Mouse (Mus musculus) MEL (cell line): Measurements from ENCODE around the gene Zdhhc4. TPM values are rescaled to one million over a fixed set of nuclear protein-coding genes. Genes with fewer than 3 reads are reported as not detected.

ENCODE experiments used
- DNase-seq: peaks from one replicate; pipeline ENCODE4 v3.0.0; 2011; ENCODE audit warnings: low read depth, low spot score
- H3K27ac ChIP-seq: 2 replicates; pipeline ENCODE4 v1.5.1; 2012; ENCODE audit warnings: low read depth, mild to moderate bottlenecking, control low read depth, low read length, moderate library complexity; ENCODE audit not compliant: control insufficient read depth
- H3K27me3 ChIP-seq, 2 experiments: fragments of 150-350 bp in 1 of 2; sonication (generic) in 1 of 2; 2 replicates each; pipeline ENCODE4 v1.6.1; 2012; ENCODE audit warnings: low read length in 2 of 2, mild to moderate bottlenecking in 2 of 2, improper control_type of control experiment in 1 of 2, moderate library complexity in 1 of 2; ENCODE audit not compliant: insufficient read depth in 2 of 2, control insufficient read depth in 1 of 2
- H3K36me3 ChIP-seq, 2 experiments: 2 replicates each; pipeline ENCODE4 v1.6.1; 2012 to 2014; ENCODE audit warnings: low read length in 2 of 2, improper control_type of control experiment in 1 of 2, inconsistent platforms in 1 of 2, mild to moderate bottlenecking in 1 of 2; ENCODE audit not compliant: insufficient read depth in 2 of 2, control insufficient read depth in 1 of 2
- H3K4me1 ChIP-seq, 2 experiments: fragments of 150-350 bp in 1 of 2; sonication (generic) in 1 of 2; 2 replicates each; pipeline ENCODE4 v1.6.1; 2012; ENCODE audit warnings: low read length in 2 of 2, improper control_type of control experiment in 1 of 2, mild to moderate bottlenecking in 1 of 2; ENCODE audit not compliant: insufficient read depth in 2 of 2, control insufficient read depth in 1 of 2
- H3K4me3 ChIP-seq, 2 experiments: fragments of 150-350 bp in 1 of 2; sonication (generic) in 1 of 2; 2 replicates each; pipeline ENCODE4 v1.5.1; 2012; ENCODE audit warnings: low read depth in 2 of 2, low read length in 2 of 2, mild to moderate bottlenecking in 2 of 2, moderate library complexity in 2 of 2, control low read depth in 1 of 2, improper control_type of control experiment in 1 of 2; ENCODE audit not compliant: control insufficient read depth in 1 of 2, insufficient read depth in 1 of 2
- H3K79me2 ChIP-seq: 2 replicates; pipeline ENCODE4 v1.6.1; 2012; ENCODE audit warnings: mild to moderate bottlenecking, low read length, moderate library complexity; ENCODE audit not compliant: control insufficient read depth, poor library complexity, insufficient read depth
- H3K9ac ChIP-seq: 2 replicates; pipeline ENCODE4 v1.6.1; 2012; ENCODE audit warnings: low read depth, mild to moderate bottlenecking, control low read depth, low read length, moderate library complexity; ENCODE audit not compliant: control insufficient read depth, poor library complexity, severe bottlenecking
- H3K9me3 ChIP-seq: fragments of 150-350 bp; sonication (generic); replicated peaks from 2 replicates; pipeline ENCODE4 v1.6.1; 2012; ENCODE audit warnings: mild to moderate bottlenecking, low read length, improper control_type of control experiment, moderate library complexity; ENCODE audit not compliant: insufficient read depth
- GABPA ChIP-seq: IDR thresholded peaks from 2 replicates; pipeline ENCODE4 v1.6.1; 2012; ENCODE audit warnings: low read depth, mild to moderate bottlenecking, inconsistent platforms, low read length, improper control_type of control experiment, moderate library complexity
- MAFK ChIP-seq: IDR thresholded peaks from 2 replicates; pipeline ENCODE4 v1.6.1; 2011; ENCODE audit warnings: low read depth, mild to moderate bottlenecking, low read length, improper control_type of control experiment, borderline replicate concordance
- MAX ChIP-seq: IDR thresholded peaks from 2 replicates; pipeline ENCODE4 v1.6.1; 2011; ENCODE audit warnings: low read length, improper control_type of control experiment
- MYB ChIP-seq: IDR thresholded peaks from 2 replicates; pipeline ENCODE4 v1.6.1; 2011; ENCODE audit warnings: mild to moderate bottlenecking, low read depth, low read length, improper control_type of control experiment
- POLR2A ChIP-seq, 2 experiments: IDR thresholded peaks; 2 replicates each; pipeline ENCODE4 v1.6.1; 2011 to 2012; ENCODE audit warnings: low read length in 2 of 2, mild to moderate bottlenecking in 2 of 2, control low read depth in 1 of 2, improper control_type of control experiment in 1 of 2, low read depth in 1 of 2, moderate library complexity in 1 of 2; ENCODE audit not compliant: control insufficient read depth in 1 of 2, insufficient read depth in 1 of 2, poor library complexity in 1 of 2
- RAD21 ChIP-seq: IDR thresholded peaks from 2 replicates; pipeline ENCODE4 v1.6.1; 2011; ENCODE audit warnings: mild to moderate bottlenecking, low read depth, low read length, improper control_type of control experiment
- SIN3A ChIP-seq: IDR thresholded peaks from 2 replicates; pipeline ENCODE4 v1.6.1; 2012; ENCODE audit warnings: low read length, improper control_type of control experiment, inconsistent platforms
- SMC3 ChIP-seq: IDR thresholded peaks from 2 replicates; pipeline ENCODE4 v1.6.1; 2011; ENCODE audit warnings: low read depth, low read length, improper control_type of control experiment
- TBP ChIP-seq: IDR thresholded peaks from 2 replicates; pipeline ENCODE4 v1.8.0; 2011; ENCODE audit warnings: low read depth, low read length, improper control_type of control experiment
- UBTF ChIP-seq: IDR thresholded peaks from 2 replicates; pipeline ENCODE4 v1.6.1; 2012; ENCODE audit warnings: low read depth, mild to moderate bottlenecking, inconsistent platforms, low read length, improper control_type of control experiment, moderate library complexity, borderline replicate concordance; ENCODE audit not compliant: insufficient read depth
- ZC3H11A ChIP-seq: IDR thresholded peaks from 2 replicates; pipeline ENCODE4 v1.6.1; 2012; ENCODE audit warnings: low read depth, mild to moderate bottlenecking, inconsistent platforms, low read length, improper control_type of control experiment
- polyA plus RNA-seq, 2 experiments: library from polyadenylated mRNA; stranded (reverse) in 1 of 2; unstranded in 1 of 2; fragments of >175 nt in 1 of 2; fragments of >200 nt in 1 of 2; gene quantifications; 2 replicates each; pipeline versions ENCODE4 v1.2.1 to v1.2.4; 2012; ENCODE audit warnings: low replicate concordance in 2 of 2, low read depth in 1 of 2; ENCODE audit not compliant: insufficient read length in 2 of 2, insufficient read depth in 1 of 2, missing spikeins in 1 of 2
- total RNA-seq: library from RNA; depleted of rRNA; stranded (reverse); fragments of 300-350 nt; gene quantifications from 2 replicates; pipeline ENCODE4 v1.2.3, GENCODE M21; 2012; rRNA removed

The Zdhhc4 gene
- total and polyA plus RNA-seq, 3 experiments = 17.6 to 62.1 TPM; not detected in 1

DNA sequence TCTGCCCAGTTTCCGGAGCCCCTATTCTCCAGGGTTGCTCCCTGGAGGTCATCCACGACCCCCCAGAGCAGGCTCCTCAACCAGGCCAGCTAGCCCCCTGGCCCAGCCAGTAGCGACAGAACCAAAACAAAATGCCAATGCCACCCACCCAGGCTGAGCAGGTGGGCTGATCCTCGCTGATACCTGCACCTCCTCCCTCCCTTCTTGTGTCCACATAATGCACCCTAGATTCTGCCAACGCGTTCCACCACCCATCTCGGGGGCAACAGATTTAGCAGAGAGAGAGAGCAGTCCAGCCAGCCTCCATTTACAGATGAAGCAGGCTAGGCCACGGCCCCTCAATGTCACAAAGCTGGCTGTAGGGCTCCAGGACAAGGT lies 60.1 kb downstream of the Zdhhc4 start:
- no peaks in the 10 kb centered on the region for H3K27me3 ChIP-seq
- TF ChIP-seq POLR2A (IDR thresholded peaks at IDR 0.05; ENCODE audit: control insufficient read depth in 1 of 2, insufficient read depth in 1 of 2, low read depth in 1 of 2, low read length in 2 of 2, poor library complexity in 1 of 2) = no peak
- TF ChIP-seq SIN3A = no peak
- no peak for TF ChIP-seq ZC3H11A
- TF ChIP-seq, all 39 proteins: peak for 0
- Histone ChIP-seq H3K27ac (no peak overlapping the region), H3K9ac (peak overlapping the region; percentile 81; the same call in 1 of the 2 replicates), H3K4me1 (peaks cover 8 to 31% of the 10 kb centered on the region in 2 experiments), H3K9me3 (no peaks in the 10 kb centered on the region), H3K36me3 (peaks cover 0 to 18% of the 10 kb centered on the region in 2 experiments; a peak in 2 of 4 replicates), H3K4me3 (peak overlapping the region; percentile 79 to 97; a peak in 3 of 4 replicates), H3K79me2 (peaks cover 7% of the 10 kb centered on the region)
- DNase-seq = no peak

DNA sequence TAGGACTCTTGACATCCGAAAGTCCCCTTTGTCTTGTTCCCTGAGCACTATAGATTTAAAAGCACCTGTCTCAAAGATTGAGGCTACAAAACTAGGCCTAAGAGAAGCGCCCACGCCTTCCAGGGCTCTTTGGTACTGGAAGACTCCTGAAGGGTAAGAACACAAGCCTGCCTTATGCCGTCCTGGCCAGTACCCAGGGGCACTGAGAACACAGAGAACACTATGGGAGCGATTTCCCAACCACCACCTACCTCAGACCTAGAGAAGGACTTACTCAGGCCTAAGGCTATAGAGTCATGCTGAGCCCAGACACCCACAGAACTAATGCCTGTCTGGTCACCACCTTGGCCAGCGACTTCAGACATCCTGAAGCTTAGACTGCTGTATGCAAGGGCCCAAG lies 62.3 kb downstream of the Zdhhc4 start:
- H3K79me2 ChIP-seq = peaks cover 7% of the 10 kb centered on the region
- H3K36me3 ChIP-seq = peaks cover 0 to 5% of the 10 kb centered on the region in 2 experiments; a peak in 2 of 4 replicates
- no peak overlapping the region for H3K4me3 ChIP-seq
- H3K9ac ChIP-seq = no peak overlapping the region
- TF ChIP-seq MAX (no peak), RAD21 (no peak), MAFK (no peak), MYB (no peak), TBP (no peak), UBTF (no peak), POLR2A (IDR thresholded peaks at IDR 0.05; ENCODE audit: control insufficient read depth in 1 of 2, insufficient read depth in 1 of 2, low read depth in 1 of 2, low read length in 2 of 2, poor library complexity in 1 of 2) (no peak), GABPA (no peak), SMC3 (no peak)
- H3K27me3 ChIP-seq = no peaks in the 10 kb centered on the region
- H3K27ac ChIP-seq = no peak overlapping the region
- no peak for DNase-seq
- H3K4me1 ChIP-seq = peaks cover 5 to 16% of the 10 kb centered on the region in 2 experiments; a peak in 3 of 4 replicates
- H3K9me3 ChIP-seq = no peaks in the 10 kb centered on the region

Other genes with a start within 250 kb of the Zdhhc4 start
- gene Rnf216, start 216.3 kb downstream of the Zdhhc4 start, total RNA-seq = 16.4 and 17.1 TPM in 2 replicates
- gene Rnf216, start 216.3 kb downstream of the Zdhhc4 start, polyA plus RNA-seq = 100 to 1,000 TPM in 1 of 2 experiments, 10 to 100 TPM in 1; 30.8 to 123 TPM
- 0.07 TPM in 1 of 2 replicates, not detected in the other for gene Olfr718-ps1, start 181.7 kb downstream of the Zdhhc4 start, total RNA-seq
- gene Olfr718-ps1, start 181.7 kb downstream of the Zdhhc4 start, polyA plus RNA-seq = under 1 TPM in 1 of 2 experiments, not detected in 1; 0.01 TPM
- 5.4 and 7.5 TPM in 2 replicates for gene Rbak, start 148.5 kb downstream of the Zdhhc4 start, total RNA-seq
- 1 to 10 TPM in 1 of 2 experiments, not detected in 1; 7.4 TPM for gene Rbak, start 148.5 kb downstream of the Zdhhc4 start, polyA plus RNA-seq
- not detected in 2 replicates for gene Spdye4b, start 148.2 kb downstream of the Zdhhc4 start, total RNA-seq
- not detected for gene Spdye4b, start 148.2 kb downstream of the Zdhhc4 start, polyA plus RNA-seq
- not detected in 2 replicates for gene Spdye4a, start 102.4 kb downstream of the Zdhhc4 start, total RNA-seq
- not detected for gene Spdye4a, start 102.4 kb downstream of the Zdhhc4 start, polyA plus RNA-seq
- gene Zfp12, start 94.1 kb downstream of the Zdhhc4 start, total RNA-seq = 15.5 and 17.3 TPM in 2 replicates
- 10 to 100 TPM; 15.2 to 56.3 TPM for gene Zfp12, start 94.1 kb downstream of the Zdhhc4 start, polyA plus RNA-seq
- gene Zfp316, start 59.2 kb downstream of the Zdhhc4 start, total RNA-seq = 3.1 and 4.8 TPM in 2 replicates
- 1 to 10 TPM in 1 of 2 experiments, not detected in 1; 4.3 TPM for gene Zfp316, start 59.2 kb downstream of the Zdhhc4 start, polyA plus RNA-seq
- gene Zfp853, start 35.6 kb downstream of the Zdhhc4 start, total RNA-seq = 0.08 TPM in 1 of 2 replicates, not detected in the other
- under 1 TPM in 1 of 2 experiments, not detected in 1; 0.14 TPM for gene Zfp853, start 35.6 kb downstream of the Zdhhc4 start, polyA plus RNA-seq
- gene E130309D02Rik, start 13.9 kb downstream of the Zdhhc4 start, total RNA-seq = 51.4 and 59.3 TPM in 2 replicates
- gene E130309D02Rik, start 13.9 kb downstream of the Zdhhc4 start, polyA plus RNA-seq = 10 to 100 TPM in 1 of 2 experiments, not detected in 1; 92.4 TPM
- 0.03 TPM in 1 of 2 replicates, not detected in the other for gene Grid2ip, start 28.1 kb upstream of the Zdhhc4 start, total RNA-seq
- gene Grid2ip, start 28.1 kb upstream of the Zdhhc4 start, polyA plus RNA-seq = not detected
- gene Kdelr2, start 74.6 kb upstream of the Zdhhc4 start, total RNA-seq = 62.5 and 80.5 TPM in 2 replicates
- 10 to 100 TPM in 1 of 2 experiments, not detected in 1; 94.4 TPM for gene Kdelr2, start 74.6 kb upstream of the Zdhhc4 start, polyA plus RNA-seq
- 9.0 and 10.4 TPM in 2 replicates for gene Daglb, start 135.3 kb upstream of the Zdhhc4 start, total RNA-seq
- 1 to 10 TPM in 1 of 2 experiments, not detected in 1; 8.9 TPM for gene Daglb, start 135.3 kb upstream of the Zdhhc4 start, polyA plus RNA-seq
- 134 and 148 TPM in 2 replicates for gene Rac1, start 198.8 kb upstream of the Zdhhc4 start, total RNA-seq
- 100 to 1,000 TPM; 105 to 251 TPM for gene Rac1, start 198.8 kb upstream of the Zdhhc4 start, polyA plus RNA-seq